Mouse (Mus musculus) spleen, adult 2 months (tissue): ENCODE data around the gene Prmt3.

Source experiments
- CTCF ChIP-seq: fragments of 200-500 bp; IDR thresholded peaks from 2 replicates; pipeline ENCODE4 v1.5.1; 2011; ENCODE audit warnings: mild to moderate bottlenecking, inconsistent platforms; ENCODE audit not compliant: insufficient read depth, insufficient read length, insufficient replicate concordance; ENCODE audit errors: extremely low read depth
- POLR2A ChIP-seq: fragments of 200-500 bp; IDR thresholded peaks from 2 replicates; pipeline ENCODE4 v1.6.1; 2011; ENCODE audit warnings: low read depth, low read length, inconsistent platforms

- no peak for TF ChIP-seq CTCF
- no peak for TF ChIP-seq POLR2A
Observed at GRCm38 (mm10) chr7:49766166-49766565, 12.0 kb upstream of the Prmt3 start.
